Mouse (Mus musculus) intestine, embryonic 16.5 days (tissue): ENCODE data around the gene Tgfbr2. TPM values are rescaled to one million over a fixed set of nuclear protein-coding genes. Genes with fewer than 3 reads are reported as not detected.

Experiments
- ATAC-seq: fragments of 200-750 bp; cut with Nextera tagmentation; 2 replicates; pipeline ENCODE4 v1.8.0; 2017; ENCODE audit warnings: moderate TSS enrichment, moderate library complexity
- H3K27ac ChIP-seq: fragments of 300-500 bp; sonication (generic); 2 replicates; pipeline ENCODE4 v1.5.1; 2014; ENCODE audit warnings: mild to moderate bottlenecking, low read length
- H3K27me3 ChIP-seq: fragments of 300-500 bp; sonication (generic); replicated peaks from 2 replicates; pipeline ENCODE4 v1.6.1; 2014; ENCODE audit warnings: low read length, control low read depth, mixed read lengths; ENCODE audit not compliant: control insufficient read depth, insufficient read depth
- H3K36me3 ChIP-seq: fragments of 300-500 bp; sonication (generic); 2 replicates; pipeline ENCODE4 v1.6.1; 2014; ENCODE audit warnings: low read length, control low read depth; ENCODE audit not compliant: control insufficient read depth, insufficient read depth
- H3K4me1 ChIP-seq: fragments of 300-500 bp; sonication (generic); 2 replicates; pipeline ENCODE4 v1.6.1; 2014; ENCODE audit warnings: low read length, control low read depth, mixed read lengths; ENCODE audit not compliant: control insufficient read depth, insufficient read depth
- H3K4me2 ChIP-seq: fragments of 300-500 bp; sonication (generic); 2 replicates; pipeline ENCODE4 v1.6.1; 2014; ENCODE audit warnings: low read depth, low read length, control low read depth
- H3K4me3 ChIP-seq: fragments of 300-500 bp; sonication (generic); 2 replicates; pipeline ENCODE4 v1.5.1; 2014; ENCODE audit warnings: mild to moderate bottlenecking, low read length
- H3K9ac ChIP-seq: fragments of 300-500 bp; sonication (generic); 2 replicates; pipeline ENCODE4 v1.6.1; 2014; ENCODE audit warnings: low read depth, low read length
- H3K9me3 ChIP-seq: fragments of 300-500 bp; sonication (generic); 2 replicates; pipeline ENCODE4 v1.6.1; 2016; ENCODE audit warnings: low read length, control low read depth; ENCODE audit not compliant: control insufficient read depth
- WGBS: fragments of 180-500 bp; shearing (Covaris S2); extraction: QIAGEN DNeasy Blood & Tissue Kit; methylation state at CpG from one replicate; pipeline ENCODE4 v1.1.7; 2014; 5-methylcytosine and 5-hydroxymethylcytosine counted together
- polyA plus RNA-seq: library from polyadenylated mRNA; unstranded; fragments of >200 nt; fragmentation: Nextera tagmentation; extraction: Ambion mirVana; gene quantifications from 2 replicates; pipeline ENCODE4 v1.2.1, GENCODE M21; 2015

The Tgfbr2 gene
- polyA plus RNA-seq, 1 experiment from 2014 or later = 23.6 TPM

DNA sequence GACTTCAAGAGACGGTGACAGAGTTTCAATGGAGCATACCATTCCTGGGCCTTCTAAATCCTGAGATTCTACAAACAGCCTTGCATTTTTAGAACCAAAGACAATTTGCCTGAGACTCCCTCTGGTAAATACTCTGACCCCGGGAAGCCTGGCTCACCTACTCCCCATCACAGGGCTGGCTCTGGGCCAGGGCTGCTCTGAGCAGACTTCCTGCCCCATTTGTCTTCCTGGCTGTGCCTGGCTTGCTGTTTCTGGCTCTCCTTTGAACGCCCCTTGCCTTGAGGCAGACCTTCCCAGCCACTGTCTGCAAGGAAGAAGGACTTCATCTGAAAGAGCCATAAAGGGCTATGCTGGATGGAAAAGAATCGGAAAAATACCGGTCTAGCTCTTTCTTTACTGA, 83.2 kb downstream of the Tgfbr2 start:
- no peak for ATAC-seq
- H3K4me2 ChIP-seq = no peak overlapping the region
- H3K9ac ChIP-seq = no peak overlapping the region
- H3K27ac ChIP-seq = no peak overlapping the region
- no peaks in the 10 kb centered on the region for H3K9me3 ChIP-seq
- no peak overlapping the region for H3K4me3 ChIP-seq
- H3K36me3 ChIP-seq = 0 out of 2 replicates have a peak, but pooled peaks cover 3% of the 10 kb centered on the region
- 37% methylated on average over 5 of the region's 5 CpGs for WGBS
- H3K27me3 ChIP-seq = no peaks in the 10 kb centered on the region
- H3K4me1 ChIP-seq = peaks cover 8% of the 10 kb centered on the region; the same call in 1 of the 2 replicates

DNA sequence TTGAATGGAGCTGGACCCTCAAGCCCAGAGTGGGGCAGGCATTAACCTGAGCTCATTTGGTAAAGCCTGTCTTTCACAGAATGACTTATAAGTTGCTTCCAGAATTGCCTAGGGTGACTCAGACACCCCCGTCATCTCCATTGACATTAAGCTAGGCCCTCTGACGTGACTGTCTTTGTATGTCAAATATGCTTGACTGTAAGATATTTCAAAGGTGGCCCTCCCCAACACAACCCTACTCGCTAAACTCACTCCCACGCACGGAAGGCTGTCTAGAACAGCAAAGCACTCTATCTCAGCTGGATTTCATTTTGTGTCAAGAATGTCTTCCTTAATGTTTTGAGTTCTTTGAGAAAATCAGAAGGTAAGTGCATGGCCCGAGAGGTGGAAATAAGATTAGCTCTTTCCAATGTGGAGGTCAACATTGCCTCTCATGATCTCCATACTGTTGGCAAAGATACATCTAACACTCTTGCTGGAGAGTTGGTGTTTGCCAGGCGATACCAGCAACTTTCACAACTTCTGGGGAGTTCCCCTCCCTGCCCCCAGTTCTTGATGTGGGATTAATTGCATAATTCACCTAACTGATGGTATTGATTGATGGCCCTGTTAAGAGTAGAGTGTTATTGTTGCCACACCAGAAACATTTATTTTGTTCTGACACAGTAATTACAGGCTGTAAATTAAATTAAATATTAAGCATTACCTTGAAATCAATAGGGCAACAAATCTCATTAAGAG, 83.9 kb downstream of the Tgfbr2 start:
- H3K4me2 ChIP-seq = no peak overlapping the region
- WGBS = 87% methylated on average over 7 of the region's 7 CpGs
- 0 out of 2 replicates have a peak, but pooled peaks cover 3% of the 10 kb centered on the region for H3K36me3 ChIP-seq
- ATAC-seq = no peak
- no peaks in the 10 kb centered on the region for H3K27me3 ChIP-seq
- H3K27ac ChIP-seq = no peak overlapping the region
- H3K9ac ChIP-seq = no peak overlapping the region
- H3K9me3 ChIP-seq = no peaks in the 10 kb centered on the region
- H3K4me3 ChIP-seq = no peak overlapping the region
- peaks cover 8% of the 10 kb centered on the region; the same call in 1 of the 2 replicates for H3K4me1 ChIP-seq

DNA sequence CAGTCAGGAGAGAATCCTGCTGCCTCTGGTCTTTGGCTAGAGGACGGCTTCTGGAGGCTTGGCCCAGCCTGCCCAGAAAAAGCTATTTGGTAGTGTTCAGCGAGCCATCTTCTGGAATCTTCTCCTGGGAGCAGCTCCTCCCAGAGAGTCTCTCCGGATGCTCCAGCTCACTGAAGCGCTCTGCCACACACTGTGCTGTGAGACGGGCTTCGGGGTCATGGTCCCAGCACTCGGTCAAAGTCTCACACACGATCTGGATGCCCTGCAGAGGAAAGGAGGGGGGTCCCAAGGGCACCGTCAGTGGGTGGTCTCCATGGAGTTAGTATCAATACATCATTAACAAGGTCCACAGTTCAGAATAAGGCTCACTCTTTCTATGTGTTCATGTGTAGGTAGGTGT, 84.9 kb downstream of the Tgfbr2 start:
- no peak overlapping the region for H3K9ac ChIP-seq
- H3K9me3 ChIP-seq = no peaks in the 10 kb centered on the region
- no peak for ATAC-seq
- 0 out of 2 replicates have a peak, but pooled peaks cover 3% of the 10 kb centered on the region for H3K36me3 ChIP-seq
- no peak overlapping the region for H3K4me3 ChIP-seq
- WGBS = 84% methylated on average over 9 of the region's 9 CpGs
- H3K27me3 ChIP-seq = no peaks in the 10 kb centered on the region
- no peak overlapping the region for H3K27ac ChIP-seq
- H3K4me2 ChIP-seq = no peak overlapping the region
- H3K4me1 ChIP-seq = peaks cover 8% of the 10 kb centered on the region; the same call in 1 of the 2 replicates

DNA sequence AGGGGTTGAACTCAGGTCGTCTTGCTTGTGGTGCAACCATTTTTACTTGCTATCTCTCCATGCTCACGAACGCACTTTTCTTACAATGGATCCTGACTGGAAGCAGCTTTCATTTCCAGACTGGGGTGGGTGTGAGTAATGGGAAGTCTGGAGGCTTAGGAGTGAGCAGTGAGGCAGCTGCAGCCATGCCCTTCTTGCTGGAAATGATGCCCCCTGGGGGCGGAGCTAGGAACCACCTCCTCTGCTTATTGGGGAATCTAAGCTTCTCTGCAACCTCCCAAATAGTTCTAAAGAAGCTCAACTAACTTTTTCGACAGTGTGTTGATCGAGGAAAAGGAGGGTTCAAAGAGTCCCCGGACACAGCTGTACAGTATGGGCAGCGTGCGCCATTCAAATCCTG, 86.2 kb downstream of the Tgfbr2 start:
- 89% methylated on average over 9 of the region's 9 CpGs for whole genome bisulfite sequencing
- no peak overlapping the region for H3K4me3 ChIP-seq
- H3K4me2 ChIP-seq = no peak overlapping the region
- H3K27me3 ChIP-seq = no peaks in the 10 kb centered on the region
- H3K36me3 ChIP-seq = 0 out of 2 replicates have a peak, but pooled peaks cover 3% of the 10 kb centered on the region
- no peak overlapping the region for H3K27ac ChIP-seq
- H3K9ac ChIP-seq = no peak overlapping the region
- no peak for ATAC-seq
- H3K4me1 ChIP-seq = peaks cover 8% of the 10 kb centered on the region; the same call in 1 of the 2 replicates
- no peaks in the 10 kb centered on the region for H3K9me3 ChIP-seq

DNA sequence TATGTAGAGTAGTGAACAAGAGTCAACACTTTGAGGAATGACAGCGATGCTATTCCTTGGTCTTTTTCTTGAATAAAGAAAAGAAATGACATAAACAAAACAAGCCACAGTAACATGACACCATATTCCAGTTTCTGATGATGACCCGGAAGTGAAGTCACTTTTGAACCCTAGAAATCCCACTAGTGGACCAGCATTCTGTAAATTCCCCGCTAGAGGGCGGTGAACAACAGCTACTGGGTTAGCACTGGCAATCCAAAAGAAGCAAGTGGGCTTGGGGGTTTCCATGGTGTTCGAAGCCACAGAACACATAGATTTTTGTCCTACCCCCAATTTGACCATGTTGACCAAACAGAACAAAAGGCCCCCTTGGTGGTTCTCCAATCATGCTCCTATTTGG, 87.3 kb downstream of the Tgfbr2 start:
- Histone ChIP-seq H3K4me2 (no peak overlapping the region), H3K27me3 (no peaks in the 10 kb centered on the region), H3K4me1 (peaks cover 6% of the 10 kb centered on the region; the same call in 1 of the 2 replicates), H3K4me3 (no peak overlapping the region), H3K36me3 (0 out of 2 replicates have a peak, but pooled peaks cover 3% of the 10 kb centered on the region), H3K27ac (no peak overlapping the region), H3K9ac (no peak overlapping the region), H3K9me3 (no peaks in the 10 kb centered on the region)
- no peak for ATAC-seq
- 32% methylated on average over 5 of the region's 5 CpGs for WGBS

DNA sequence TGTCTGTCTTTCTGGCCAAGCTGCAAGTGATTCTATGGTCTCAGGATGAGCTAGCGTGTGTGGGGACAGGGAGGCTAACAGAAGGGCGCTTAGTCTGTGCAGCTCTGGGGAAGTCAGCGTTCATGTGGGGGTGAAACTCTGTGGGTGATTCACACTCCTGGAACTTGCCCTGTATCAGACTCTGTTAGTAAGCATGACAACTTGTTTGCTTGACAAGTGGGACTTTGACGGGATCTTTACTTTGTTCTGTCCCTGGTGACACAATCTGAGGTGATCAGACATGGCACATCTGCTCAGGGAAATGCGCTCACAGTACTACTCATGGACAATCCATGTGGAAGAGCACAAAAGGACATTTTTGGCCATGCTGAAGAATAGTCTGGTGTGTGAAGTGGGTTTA, 87.9 kb downstream of the Tgfbr2 start:
- H3K36me3 ChIP-seq = 0 out of 2 replicates have a peak, but pooled peaks cover 1% of the 10 kb centered on the region
- no peaks in the 10 kb centered on the region for H3K27me3 ChIP-seq
- no peak for ATAC-seq
- WGBS = 93% methylated on average over 5 of the region's 5 CpGs
- H3K9me3 ChIP-seq = no peaks in the 10 kb centered on the region
- H3K4me2 ChIP-seq = no peak overlapping the region
- H3K27ac ChIP-seq = no peak overlapping the region
- peaks cover 4% of the 10 kb centered on the region; the same call in 1 of the 2 replicates for H3K4me1 ChIP-seq
- no peak overlapping the region for H3K4me3 ChIP-seq
- no peak overlapping the region for H3K9ac ChIP-seq

DNA sequence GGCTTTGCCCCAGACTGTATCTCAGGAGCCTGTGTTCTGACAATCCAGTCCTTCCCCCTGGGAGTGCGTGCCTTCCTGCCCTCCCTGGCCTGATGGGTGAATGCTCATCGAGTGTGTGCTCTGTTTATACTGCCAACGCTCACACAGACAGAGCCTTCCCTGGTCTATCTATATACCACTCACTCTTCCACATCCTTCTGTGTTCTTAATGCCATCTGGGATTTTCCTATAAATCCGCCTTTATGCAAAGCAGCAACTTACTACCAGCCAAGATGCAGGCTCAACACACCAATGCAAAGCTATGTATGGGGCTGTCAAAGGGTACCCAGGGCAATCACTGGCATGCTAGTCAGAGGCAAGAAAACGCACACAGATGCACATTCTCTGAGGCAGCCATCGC, 89.2 kb downstream of the Tgfbr2 start:
- Histone ChIP-seq H3K9ac (no peak overlapping the region), H3K36me3 (no peaks in the 10 kb centered on the region), H3K4me3 (no peak overlapping the region), H3K27ac (no peak overlapping the region), H3K4me2 (no peak overlapping the region), H3K4me1 (no peaks in the 10 kb centered on the region), H3K27me3 (no peaks in the 10 kb centered on the region), H3K9me3 (no peaks in the 10 kb centered on the region)
- ATAC-seq = no peak
- WGBS = 77% methylated on average over 6 of the region's 6 CpGs

DNA sequence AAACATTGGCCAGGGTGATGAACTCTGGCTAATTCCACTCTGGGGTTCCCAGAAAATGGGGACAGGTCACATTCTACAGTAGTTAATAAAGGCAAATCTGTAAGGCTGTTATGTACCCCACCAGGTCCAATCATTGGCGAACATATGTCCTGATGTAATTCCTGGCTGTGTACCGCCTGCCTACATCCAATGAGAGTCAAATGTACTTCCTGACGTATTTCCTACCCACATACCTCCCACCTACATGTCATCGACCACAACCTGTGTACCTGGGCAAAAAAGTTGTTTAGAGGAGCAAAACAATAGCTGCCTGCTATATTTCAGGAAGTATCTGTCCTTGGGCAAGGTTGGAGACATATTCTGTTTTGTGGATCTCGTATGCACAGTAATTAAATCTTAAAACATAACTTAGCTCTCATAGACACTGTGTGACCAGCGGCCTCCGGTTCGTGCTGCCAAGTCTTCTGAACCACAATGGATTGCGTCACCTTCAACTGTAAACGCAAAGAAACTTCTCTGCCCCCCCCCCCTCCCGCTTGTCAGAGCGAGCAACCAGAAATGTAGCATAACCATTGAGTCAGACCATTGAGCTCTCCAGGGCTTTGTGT, 90.7 kb downstream of the Tgfbr2 start:
- 82% methylated on average over 12 of the region's 12 CpGs for WGBS
- Histone ChIP-seq H3K27me3 (no peaks in the 10 kb centered on the region), H3K4me2 (no peak overlapping the region), H3K27ac (no peak overlapping the region), H3K9me3 (no peaks in the 10 kb centered on the region), H3K9ac (no peak overlapping the region), H3K4me1 (no peaks in the 10 kb centered on the region), H3K4me3 (no peak overlapping the region), H3K36me3 (no peaks in the 10 kb centered on the region)
- ATAC-seq = no peak

DNA sequence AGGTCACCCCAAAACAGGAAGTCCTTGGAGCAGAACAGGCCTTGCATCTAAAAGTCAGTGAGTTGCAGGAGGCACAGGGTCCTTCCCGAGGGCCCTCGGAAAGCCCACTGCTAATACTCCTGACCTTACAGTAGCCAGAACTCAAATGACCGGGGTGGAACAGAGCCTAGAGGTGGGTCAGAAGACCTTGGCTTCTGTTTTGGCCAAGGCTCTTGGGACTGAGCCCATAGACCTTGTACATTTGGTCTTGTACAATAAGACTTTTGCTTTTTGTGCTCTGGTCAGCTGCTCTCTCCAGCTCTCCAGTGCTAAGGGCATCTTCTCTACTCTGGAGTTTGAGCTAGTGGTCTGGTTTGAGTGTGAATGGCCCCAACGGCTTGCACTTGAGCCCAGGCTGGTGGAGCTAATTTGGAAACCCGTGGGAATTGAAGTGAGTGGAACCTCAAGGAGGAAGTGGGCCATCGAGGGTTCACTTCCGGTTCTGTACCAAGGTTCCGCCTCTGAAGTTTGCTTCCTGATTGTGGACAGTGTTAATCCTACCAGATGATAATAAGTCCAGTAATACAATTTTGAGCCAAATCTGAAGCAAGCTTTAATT, 91.3 kb downstream of the Tgfbr2 start:
- H3K27ac ChIP-seq = no peak overlapping the region
- no peaks in the 10 kb centered on the region for H3K4me1 ChIP-seq
- no peaks in the 10 kb centered on the region for H3K27me3 ChIP-seq
- ATAC-seq = no peak
- H3K36me3 ChIP-seq = no peaks in the 10 kb centered on the region
- H3K9me3 ChIP-seq = no peaks in the 10 kb centered on the region
- WGBS = 81% methylated on average over 8 of the region's 8 CpGs
- no peak overlapping the region for H3K4me2 ChIP-seq
- no peak overlapping the region for H3K4me3 ChIP-seq
- H3K9ac ChIP-seq = no peak overlapping the region
